Comparison of ENCODE assay signal across 14 mouse cellular contexts in the genomic region with DNA sequence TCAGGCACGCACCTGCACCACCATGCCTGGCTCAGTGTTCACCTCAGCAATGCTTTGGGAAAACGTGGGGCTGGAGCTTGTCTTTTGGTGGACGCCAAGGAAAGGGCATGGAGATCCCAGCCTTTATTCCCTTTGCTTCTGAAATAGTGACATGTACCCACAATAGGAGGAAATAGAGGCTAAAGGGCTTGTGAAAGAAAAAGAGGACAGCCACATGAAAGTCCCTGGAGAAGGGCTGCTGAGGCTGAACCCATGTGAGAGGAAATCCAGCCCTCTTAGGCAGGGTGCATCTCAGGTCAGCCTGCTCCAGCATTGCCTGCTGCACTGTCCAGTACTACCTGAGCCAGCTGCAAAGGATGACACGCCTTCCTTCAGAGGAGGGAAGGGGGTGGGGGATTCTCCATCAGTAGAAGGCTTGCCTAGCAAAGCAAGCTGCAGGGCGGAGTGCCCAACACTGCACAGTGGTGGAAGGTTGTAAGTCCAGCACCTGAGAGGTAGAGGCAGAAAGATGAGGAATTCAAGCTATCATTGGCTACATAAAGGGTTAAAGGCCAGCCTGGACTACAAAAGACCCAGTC. TPM values are rescaled to one million over a fixed set of nuclear protein-coding genes. Genes with fewer than 3 reads are reported as not detected.
DNase-seq lines count a peak whose midpoint lies in the region; ATAC-seq lines count a peak whose summit lies in the region.
"Had no signal": no experiment of that assay in that cellular context is flagged by ENCODE, and none has a peak within 500 bp of the region (broad histone marks: within the 10 kb centered on the region; RNA-seq: fewer than 3 reads in every experiment).

No protein-coding gene starts in this region.

- no peak overlapping the region for H3K4me3 ChIP-seq in heart, embryonic 13.5 days
- no peak overlapping the region for H3K4me3 ChIP-seq in hindbrain, embryonic 12.5 days
- no peak overlapping the region for H3K4me3 ChIP-seq in midbrain, embryonic 14.5 days (replicated peaks; ENCODE audit: low read depth, low read length)
- H3K4me3 ChIP-seq: heart, adult 2 months; left cerebral cortex, adult 2 months had no signal

- 51% methylated on average over 5 of the region's 5 CpGs for WGBS in heart, embryonic 13.5 days
- WGBS in hindbrain, embryonic 12.5 days = 57% methylated on average over 5 of the region's 5 CpGs
- WGBS in midbrain, embryonic 14.5 days = 58% methylated on average over 5 of the region's 5 CpGs

- H3K9ac ChIP-seq in heart, embryonic 13.5 days = no peak overlapping the region
- no peak overlapping the region for H3K9ac ChIP-seq in hindbrain, embryonic 12.5 days
- H3K9ac ChIP-seq in midbrain, embryonic 14.5 days (replicated peaks; ENCODE audit: low read length) = no peak overlapping the region

- no peak overlapping the region; the same call in 1 of the 2 replicates for H3K27ac ChIP-seq in heart, embryonic 13.5 days (replicated peaks)
- H3K27ac ChIP-seq in hindbrain, embryonic 12.5 days = no peak overlapping the region
- H3K27ac ChIP-seq in midbrain, embryonic 14.5 days (replicated peaks; ENCODE audit: low read depth, low read length) = no peak overlapping the region
- H3K27ac ChIP-seq: heart, adult 2 months; left cerebral cortex, adult 2 months; limb, embryonic 15.5 days had no signal

- peak overlapping the region; percentile 87 for H3K4me2 ChIP-seq in heart, embryonic 13.5 days
- H3K4me2 ChIP-seq in hindbrain, embryonic 12.5 days (replicated peaks) = peak overlapping the region; percentile 67; the same call in 1 of the 2 replicates
- no peak overlapping the region for H3K4me2 ChIP-seq in midbrain, embryonic 14.5 days (ENCODE audit: low read length)

- DNase-seq in heart, postnatal 25 days (ENCODE audit: low spot score) = no peak
- peak; percentile 19 for DNase-seq in ES-CJ7 (ENCODE audit: low read depth, low spot score)
- DNase-seq in midbrain, embryonic 14.5 days = no peak
- DNase-seq in yolk sac, embryonic 10.5 days (ENCODE audit: low spot score) = no peak
- DNase-seq in ovary, postnatal 10 days (ENCODE audit: low spot score) = no peak
- DNase-seq: heart, adult 2 months; lung, adult 18-20 months; right cerebral cortex, postnatal 25 days had no signal

- H3K4me1 ChIP-seq in heart, embryonic 13.5 days = peaks cover 24% of the 10 kb centered on the region
- H3K4me1 ChIP-seq in hindbrain, embryonic 12.5 days = peaks cover 19% of the 10 kb centered on the region
- H3K4me1 ChIP-seq in midbrain, embryonic 14.5 days (ENCODE audit: control insufficient read depth, insufficient read depth, low read length) = peaks cover 9% of the 10 kb centered on the region; the same call in 1 of the 2 replicates

- no peaks in the 10 kb centered on the region for H3K36me3 ChIP-seq in heart, embryonic 13.5 days
- no peaks in the 10 kb centered on the region for H3K36me3 ChIP-seq in hindbrain, embryonic 12.5 days
- H3K36me3 ChIP-seq in midbrain, embryonic 14.5 days (ENCODE audit: control insufficient read depth, insufficient read depth, low read length) = no peaks in the 10 kb centered on the region
- H3K36me3 ChIP-seq: limb, embryonic 15.5 days had no signal

- intact Hi-C loops in heart, postnatal 25 days (cut with DNase I) = no loop called here

- no peaks in the 10 kb centered on the region for H3K9me3 ChIP-seq in heart, embryonic 13.5 days
- H3K9me3 ChIP-seq in hindbrain, embryonic 12.5 days (replicated peaks) = no peaks in the 10 kb centered on the region
- no peaks in the 10 kb centered on the region for H3K9me3 ChIP-seq in midbrain, embryonic 14.5 days (ENCODE audit: control insufficient read depth, low read length)
- H3K9me3 ChIP-seq: limb, embryonic 15.5 days had no signal

- H3K27me3 ChIP-seq in heart, embryonic 13.5 days (replicated peaks) = no peaks in the 10 kb centered on the region
- no peaks in the 10 kb centered on the region for H3K27me3 ChIP-seq in hindbrain, embryonic 12.5 days
- no peaks in the 10 kb centered on the region for H3K27me3 ChIP-seq in midbrain, embryonic 14.5 days (ENCODE audit: control insufficient read depth, insufficient read depth, low read length)
- H3K27me3 ChIP-seq: limb, embryonic 15.5 days; Patski had no signal

- ATAC-seq in heart, embryonic 13.5 days (ENCODE audit: extremely low read depth, insufficient number of reproducible peaks, low FRiP score, low TSS enrichment) = no peak
- peak; percentile 35; the same call in 1 of the 2 replicates for ATAC-seq in hindbrain, embryonic 12.5 days (ENCODE audit: low FRiP score)
- peak; percentile 14; the same call in 1 of the 2 replicates for ATAC-seq in midbrain, embryonic 14.5 days (ENCODE audit: low FRiP score, low TSS enrichment)
- ATAC-seq: inflammation-experienced regulatory T-cells, adult 6 months; Patski had no signal

RNA-seq across cellular contexts. Expression of a gene that starts 9.6 kb away (rescaled TPM):
- polyA plus RNA-seq in heart, embryonic 13.5 days (2015; fragmentation: Nextera tagmentation; extraction: Ambion mirVana) = 10.1 and 11.1 TPM in 2 replicates
- total RNA-seq in heart, postnatal 25 days (2021) = 10 to 100 TPM; 19.2 to 21.4 TPM
- 21.9 and 22.0 TPM in 2 replicates for polyA plus RNA-seq in hindbrain, embryonic 12.5 days (2016; fragmentation: Nextera tagmentation; extraction: Ambion mirVana)
- polyA plus RNA-seq in midbrain, embryonic 14.5 days (2014; fragmentation: Nextera tagmentation; extraction: Ambion mirVana) = 13.9 and 16.9 TPM in 2 replicates
